Comparison of ENCODE assay signal across 29 mouse cellular contexts in genomic region chr7:126914844-126915243, GRCm38 (mm10). TPM values are rescaled to one million over a fixed set of nuclear protein-coding genes. Genes with fewer than 3 reads are reported as not detected.
"Had no signal": no experiment of that assay in that cellular context is flagged by ENCODE, and none has a peak within 500 bp of the region (broad histone marks: within the 10 kb centered on the region; RNA-seq: fewer than 3 reads in every experiment).

No protein-coding gene starts in this region.

- H3K27me3 ChIP-seq: heart, embryonic 13.5 days; heart, embryonic 15.5 days; hindbrain, embryonic 13.5 days; hindbrain, embryonic 15.5 days; limb, embryonic 12.5 days; liver, embryonic 13.5 days; liver, embryonic 15.5 days had no signal

- DNase-seq: gastrocnemius, adult 2 months; gastrocnemius, postnatal 10 days; gastrocnemius, postnatal 25 days; heart, adult 11 months; heart, adult 2 months; heart, postnatal 14 days; heart, postnatal 36 days; kidney, adult 11 months; kidney, adult 2 months; kidney, adult 9 months; kidney, postnatal 14 days; kidney, postnatal 36 days; layer of hippocampus, adult 9-11 months; liver; liver, embryonic 13.5 days had no signal

- H3K27ac ChIP-seq: gastrocnemius, adult 2 months; heart, adult 2 months; heart, embryonic 13.5 days; heart, embryonic 15.5 days; hindbrain, embryonic 13.5 days; hindbrain, embryonic 15.5 days; hindbrain, postnatal 0 days; left cerebral cortex, adult 2 months; limb, embryonic 10.5 days; limb, embryonic 12.5 days; liver, embryonic 13.5 days; liver, embryonic 15.5 days had no signal

- H3K4me3 ChIP-seq: gastrocnemius, adult 2 months; heart, adult 2 months; heart, embryonic 13.5 days; heart, embryonic 15.5 days; hindbrain, embryonic 13.5 days; hindbrain, embryonic 15.5 days; left cerebral cortex, adult 2 months; limb, embryonic 10.5 days; limb, embryonic 12.5 days; liver, embryonic 13.5 days; liver, embryonic 15.5 days had no signal

- H3K9me3 ChIP-seq: heart, embryonic 13.5 days; heart, embryonic 15.5 days; hindbrain, embryonic 13.5 days; hindbrain, embryonic 15.5 days; limb, embryonic 10.5 days; limb, embryonic 12.5 days; liver, embryonic 13.5 days; liver, embryonic 15.5 days had no signal

- H3K36me3 ChIP-seq: heart, embryonic 13.5 days; heart, embryonic 15.5 days; hindbrain, embryonic 13.5 days; hindbrain, embryonic 15.5 days; limb, embryonic 10.5 days; limb, embryonic 12.5 days; liver, embryonic 13.5 days; liver, embryonic 15.5 days had no signal

- H3K4me1 ChIP-seq: heart, embryonic 13.5 days; heart, embryonic 15.5 days; hindbrain, embryonic 13.5 days; hindbrain, embryonic 15.5 days; limb, embryonic 10.5 days; limb, embryonic 12.5 days; liver, embryonic 13.5 days; liver, embryonic 15.5 days had no signal

- ATAC-seq: hindbrain, postnatal 0 days; intestine, embryonic 16.5 days had no signal

- H3K4me2 ChIP-seq: heart, embryonic 11.5 days; heart, embryonic 13.5 days; heart, embryonic 15.5 days; hindbrain, embryonic 13.5 days; hindbrain, embryonic 15.5 days; limb, embryonic 12.5 days; liver, embryonic 11.5 days; liver, embryonic 13.5 days; liver, embryonic 15.5 days had no signal

- H3K9ac ChIP-seq: heart, embryonic 13.5 days; heart, embryonic 15.5 days; hindbrain, embryonic 13.5 days; hindbrain, embryonic 15.5 days; limb, embryonic 12.5 days; liver, embryonic 13.5 days; liver, embryonic 15.5 days had no signal

RNA-seq across cellular contexts. Expression of gene Asphd1, which starts 34.5 kb away (rescaled TPM):
- total RNA-seq: gastrocnemius, adult 2 months; gastrocnemius, postnatal 25 days; heart, adult 2 months; heart, postnatal 36 days; hematopoietic stem cell, adult 5-6 weeks had no signal
- polyA plus RNA-seq: heart, postnatal 0 days; limb, embryonic 10.5 days; liver, embryonic 11.5 days; liver, embryonic 13.5 days; liver, embryonic 15.5 days had no signal
